Comparison of ENCODE assay signal across 40 mouse cellular contexts in the genomic region with DNA sequence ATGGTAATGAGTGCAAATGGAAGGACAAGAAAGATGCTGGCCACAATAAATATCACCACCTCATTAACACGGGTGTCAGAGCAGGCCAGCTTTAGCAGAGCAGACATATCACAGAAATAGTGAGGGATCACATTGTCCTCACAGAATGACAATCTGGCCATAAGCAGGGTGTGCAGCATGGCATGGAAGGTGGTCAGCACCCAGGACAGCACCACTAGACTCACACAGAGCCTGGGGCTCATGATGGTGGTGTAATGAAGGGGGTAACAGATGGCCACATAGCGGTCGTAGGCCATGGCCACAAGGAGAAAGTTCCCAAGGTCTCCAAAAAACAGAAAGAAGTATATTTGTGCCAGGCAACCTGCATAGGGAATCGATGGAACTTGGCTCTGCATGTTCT. TPM values are rescaled to one million over a fixed set of nuclear protein-coding genes. Genes with fewer than 3 reads are reported as not detected.
A peak's percentile ranks its signal among the peaks of the same experiment; 100 is the strongest.
DNase-seq lines count a peak whose midpoint lies in the region; ATAC-seq and TF ChIP-seq lines count a peak whose summit lies in the region.
"Had no signal": no experiment of that assay in that cellular context is flagged by ENCODE, and none has a peak within 500 bp of the region (broad histone marks: within the 10 kb centered on the region; RNA-seq: fewer than 3 reads in every experiment).

No protein-coding gene starts in this region.

- no peaks in the 10 kb centered on the region for H3K36me3 ChIP-seq in MEL (ENCODE audit: control insufficient read depth in 1 of 2, insufficient read depth in 2 of 2, low read length in 2 of 2)
- H3K36me3 ChIP-seq: heart, embryonic 10.5 days; heart, embryonic 15.5 days; limb, embryonic 12.5 days; liver, embryonic 15.5 days; lung, embryonic 15.5 days; midbrain, embryonic 13.5 days had no signal

- TF ChIP-seq CTCF in MEL (IDR thresholded peaks at IDR 0.05 in 2 of 3, conservative IDR thresholded peaks at IDR 0.05 in 1 of 3; ENCODE audit: control insufficient read depth in 1 of 3, insufficient read depth in 1 of 3, low read depth in 2 of 3, low read length in 3 of 3, poor library complexity in 1 of 3, severe bottlenecking in 1 of 3), result no peak

- H3K79me2 ChIP-seq in MEL (ENCODE audit: control insufficient read depth, insufficient read depth, low read length, poor library complexity), result no peaks in the 10 kb centered on the region

- H3K9me3 ChIP-seq in MEL (replicated peaks; ENCODE audit: insufficient read depth, low read length), result no peaks in the 10 kb centered on the region
- H3K9me3 ChIP-seq: heart, embryonic 10.5 days; heart, embryonic 15.5 days; liver, embryonic 15.5 days; lung, embryonic 15.5 days; megakaryocyte, embryonic 14.5 days had no signal

- no peak for TF ChIP-seq RAD21 in MEL (IDR thresholded peaks at IDR 0.05; ENCODE audit: low read depth, low read length)

- ATAC-seq in megakaryocyte, adult 5-6 weeks (ENCODE audit: poor library complexity, severe bottlenecking), result no peak
- ATAC-seq: forebrain, embryonic 13.5 days; intestine, postnatal 0 days; midbrain, embryonic 13.5 days had no signal

- H3K9ac ChIP-seq in MEL (ENCODE audit: control insufficient read depth, low read depth, low read length, poor library complexity, severe bottlenecking), result no peak overlapping the region
- H3K9ac ChIP-seq: forebrain, embryonic 13.5 days; heart, embryonic 15.5 days; hindbrain, embryonic 14.5 days; limb, embryonic 12.5 days; liver, embryonic 15.5 days; lung, embryonic 15.5 days; midbrain, embryonic 13.5 days had no signal

- no peak overlapping the region for H3K27ac ChIP-seq in MEL (ENCODE audit: control insufficient read depth, low read depth, low read length)
- H3K27ac ChIP-seq: forebrain, embryonic 13.5 days; heart, embryonic 10.5 days; heart, embryonic 15.5 days; hindbrain, embryonic 14.5 days; layer of hippocampus, adult 2 months; left cerebral cortex, adult 2 months; limb, embryonic 12.5 days; liver, embryonic 15.5 days; lung, embryonic 15.5 days; midbrain, embryonic 13.5 days; stomach, postnatal 0 days had no signal

- TF ChIP-seq EP300 in MEL (IDR thresholded peaks at IDR 0.05; ENCODE audit: low read depth in 1 of 2, low read length in 2 of 2), result no peak

- TF ChIP-seq POLR2A in MEL (IDR thresholded peaks at IDR 0.05; ENCODE audit: control insufficient read depth in 1 of 2, insufficient read depth in 1 of 2, low read depth in 1 of 2, low read length in 2 of 2, poor library complexity in 1 of 2), result no peak

- no peaks in the 10 kb centered on the region for H3K27me3 ChIP-seq in MEL (ENCODE audit: control insufficient read depth in 1 of 2, insufficient read depth in 2 of 2, low read length in 2 of 2)
- H3K27me3 ChIP-seq: forebrain, embryonic 13.5 days; heart, embryonic 15.5 days; limb, embryonic 12.5 days; liver, embryonic 15.5 days; lung, embryonic 15.5 days; megakaryocyte, embryonic 14.5 days; midbrain, embryonic 13.5 days had no signal

- no peaks in the 10 kb centered on the region for H3K4me1 ChIP-seq in MEL (ENCODE audit: control insufficient read depth in 1 of 2, insufficient read depth in 2 of 2, low read length in 2 of 2)
- H3K4me1 ChIP-seq: forebrain, embryonic 13.5 days; heart, embryonic 10.5 days; heart, embryonic 15.5 days; limb, embryonic 12.5 days; liver, embryonic 15.5 days; lung, embryonic 15.5 days; megakaryocyte, embryonic 14.5 days; midbrain, embryonic 13.5 days had no signal

- DNase-seq in kidney, postnatal 14 days, result peak; percentile 0
- no peak for DNase-seq in kidney, adult 11 months
- DNase-seq in A20 (ENCODE audit: low read depth, low spot score) (peak; percentile 1), MEL (ENCODE audit: low read depth, low spot score) (peak; percentile 21)
- DNase-seq in mesoderm, embryonic 11.5 days (ENCODE audit: low read depth, low spot score), result peak; percentile 0
- no peak for DNase-seq in neural tube, embryonic 10.5 days (ENCODE audit: extremely low spot score, low spot score)
- DNase-seq: cerebellum, adult 11 months; cerebellum, adult 9-10 months; cerebellum, postnatal 36 days; gastrocnemius, postnatal 25 days; heart, adult 11 months; heart, postnatal 36 days; kidney, postnatal 25 days; lung, postnatal 36 days; right cerebral cortex, postnatal 4 days; thymus, adult 2 months; thymus, postnatal 36 days had no signal

- no peak overlapping the region for H3K4me3 ChIP-seq in MEL (ENCODE audit: control insufficient read depth in 1 of 2, insufficient read depth in 1 of 2, low read depth in 2 of 2, low read length in 2 of 2)
- H3K4me3 ChIP-seq: forebrain, embryonic 13.5 days; heart, embryonic 10.5 days; heart, embryonic 15.5 days; layer of hippocampus, adult 2 months; left cerebral cortex, adult 2 months; limb, embryonic 12.5 days; liver, embryonic 15.5 days; lung, embryonic 15.5 days; megakaryocyte, embryonic 14.5 days; midbrain, embryonic 13.5 days had no signal

TF ChIP-seq in MEL, 35 proteins besides CTCF, POLR2A, EP300 and RAD21:
- TF ChIP-seq MYC (IDR thresholded peaks at IDR 0.05; ENCODE audit: low read depth, low read length) (no peak), UBTF (IDR thresholded peaks at IDR 0.05; ENCODE audit: borderline replicate concordance, insufficient read depth, low read depth, low read length) (no peak), NRF1 (IDR thresholded peaks at IDR 0.05; ENCODE audit: insufficient read depth, low read depth, low read length, poor library complexity, severe bottlenecking) (no peak), MAFK (IDR thresholded peaks at IDR 0.05; ENCODE audit: borderline replicate concordance, low read depth, low read length) (no peak), MAZ (IDR thresholded peaks at IDR 0.05; ENCODE audit: low read depth, low read length) (no peak), CHD1 (IDR thresholded peaks at IDR 0.05; ENCODE audit: low read depth, low read length) (no peak), MXI1 (IDR thresholded peaks at IDR 0.05; ENCODE audit: low read depth, low read length) (no peak), SIN3A (IDR thresholded peaks at IDR 0.05; ENCODE audit: low read length) (no peak), MEF2A (IDR thresholded peaks at IDR 0.05; ENCODE audit: extremely low read depth, insufficient replicate concordance, low read depth, low read length, poor library complexity, severe bottlenecking) (no peak), GABPA (IDR thresholded peaks at IDR 0.05; ENCODE audit: low read depth, low read length) (no peak), TBP (IDR thresholded peaks at IDR 0.05; ENCODE audit: low read depth, low read length) (no peak), MAX (IDR thresholded peaks at IDR 0.05; ENCODE audit: low read length) (no peak), MYB (IDR thresholded peaks at IDR 0.05; ENCODE audit: low read depth, low read length) (no peak), JUND (IDR thresholded peaks at IDR 0.05; ENCODE audit: low read depth, low read length) (no peak), NELFE (IDR thresholded peaks at IDR 0.05; ENCODE audit: low read depth, low read length) (no peak), POLR2AphosphoS5 (IDR thresholded peaks at IDR 0.05; ENCODE audit: borderline replicate concordance, low read depth, low read length) (no peak)
TF ChIP-seq in MEL: peak in this region for 0.

RNA-seq across cellular contexts. Expression of a gene that starts 4.0 kb away (rescaled TPM):
- total RNA-seq in MEL (2012; rRNA removed), result not detected in 2 replicates
- not detected for polyA plus RNA-seq in MEL (2012; ENCODE audit: insufficient read depth in 1 of 2, insufficient read length in 2 of 2, low read depth in 1 of 2, low replicate concordance in 2 of 2, missing spikeins in 1 of 2)
- not detected in 2 replicates for total RNA-seq in megakaryocyte, adult 5-6 weeks (2015)
- total RNA-seq in megakaryocyte, adult 5-6 weeks (2017), result not detected in 2 replicates
- total RNA-seq: adrenal gland, adult 18-20 months; gastrocnemius, postnatal 25 days; heart, postnatal 36 days; layer of hippocampus, adult 2 months; layer of hippocampus, postnatal 14 days; left cerebral cortex, adult 2 months; left cerebral cortex, postnatal 25 days; liver, adult 2 months; monocyte, adult 5-6 weeks; neutrophil, adult 5-6 weeks had no signal
- polyA plus RNA-seq: embryonic facial prominence, embryonic 11.5 days; forebrain, embryonic 13.5 days; heart, embryonic 10.5 days; heart, embryonic 15.5 days; hindbrain, embryonic 14.5 days; intestine, postnatal 0 days; limb, embryonic 12.5 days; liver, adult 2 months; liver, embryonic 15.5 days; lung, embryonic 15.5 days; midbrain, embryonic 13.5 days; neural tube, embryonic 11.5 days; spleen, adult 2 months; stomach, postnatal 0 days; thymus, adult 2 months had no signal

RNA-seq across cellular contexts. Expression of a gene that starts 24.3 kb away (rescaled TPM):
- total RNA-seq in MEL (2012; rRNA removed), result 0.08 TPM in 1 of 2 replicates, not detected in the other
- not detected for polyA plus RNA-seq in MEL (2012; ENCODE audit: insufficient read depth in 1 of 2, insufficient read length in 2 of 2, low read depth in 1 of 2, low replicate concordance in 2 of 2, missing spikeins in 1 of 2)
- total RNA-seq in megakaryocyte, adult 5-6 weeks (2015), result not detected in 2 replicates
- total RNA-seq in megakaryocyte, adult 5-6 weeks (2017), result not detected in 2 replicates
- total RNA-seq: adrenal gland, adult 18-20 months; gastrocnemius, postnatal 25 days; heart, postnatal 36 days; layer of hippocampus, adult 2 months; layer of hippocampus, postnatal 14 days; left cerebral cortex, adult 2 months; left cerebral cortex, postnatal 25 days; liver, adult 2 months; monocyte, adult 5-6 weeks; neutrophil, adult 5-6 weeks had no signal
- polyA plus RNA-seq: embryonic facial prominence, embryonic 11.5 days; forebrain, embryonic 13.5 days; heart, embryonic 10.5 days; heart, embryonic 15.5 days; hindbrain, embryonic 14.5 days; intestine, postnatal 0 days; limb, embryonic 12.5 days; liver, adult 2 months; liver, embryonic 15.5 days; lung, embryonic 15.5 days; midbrain, embryonic 13.5 days; neural tube, embryonic 11.5 days; spleen, adult 2 months; stomach, postnatal 0 days; thymus, adult 2 months had no signal

RNA-seq across cellular contexts. Expression of a gene that starts 32.9 kb away (rescaled TPM):
- not detected in 2 replicates for total RNA-seq in MEL (2012; rRNA removed)
- polyA plus RNA-seq in MEL (2012; ENCODE audit: insufficient read depth in 1 of 2, insufficient read length in 2 of 2, low read depth in 1 of 2, low replicate concordance in 2 of 2, missing spikeins in 1 of 2), result not detected
- total RNA-seq in megakaryocyte, adult 5-6 weeks (2015), result not detected in 2 replicates
- total RNA-seq in megakaryocyte, adult 5-6 weeks (2017), result not detected in 2 replicates
- total RNA-seq: adrenal gland, adult 18-20 months; gastrocnemius, postnatal 25 days; heart, postnatal 36 days; layer of hippocampus, adult 2 months; layer of hippocampus, postnatal 14 days; left cerebral cortex, adult 2 months; left cerebral cortex, postnatal 25 days; liver, adult 2 months; monocyte, adult 5-6 weeks; neutrophil, adult 5-6 weeks had no signal
- polyA plus RNA-seq: embryonic facial prominence, embryonic 11.5 days; forebrain, embryonic 13.5 days; heart, embryonic 10.5 days; heart, embryonic 15.5 days; hindbrain, embryonic 14.5 days; intestine, postnatal 0 days; limb, embryonic 12.5 days; liver, adult 2 months; liver, embryonic 15.5 days; lung, embryonic 15.5 days; midbrain, embryonic 13.5 days; neural tube, embryonic 11.5 days; spleen, adult 2 months; stomach, postnatal 0 days; thymus, adult 2 months had no signal

RNA-seq across cellular contexts. Expression of a gene that starts 44.8 kb away (rescaled TPM):
- total RNA-seq in MEL (2012; rRNA removed), result not detected in 2 replicates
- not detected for polyA plus RNA-seq in MEL (2012; ENCODE audit: insufficient read depth in 1 of 2, insufficient read length in 2 of 2, low read depth in 1 of 2, low replicate concordance in 2 of 2, missing spikeins in 1 of 2)
- not detected in 2 replicates for total RNA-seq in megakaryocyte, adult 5-6 weeks (2015)
- total RNA-seq in megakaryocyte, adult 5-6 weeks (2017), result not detected in 2 replicates
- total RNA-seq: adrenal gland, adult 18-20 months; gastrocnemius, postnatal 25 days; heart, postnatal 36 days; layer of hippocampus, adult 2 months; layer of hippocampus, postnatal 14 days; left cerebral cortex, adult 2 months; left cerebral cortex, postnatal 25 days; liver, adult 2 months; monocyte, adult 5-6 weeks; neutrophil, adult 5-6 weeks had no signal
- polyA plus RNA-seq: embryonic facial prominence, embryonic 11.5 days; forebrain, embryonic 13.5 days; heart, embryonic 10.5 days; heart, embryonic 15.5 days; hindbrain, embryonic 14.5 days; intestine, postnatal 0 days; limb, embryonic 12.5 days; liver, embryonic 15.5 days; lung, embryonic 15.5 days; midbrain, embryonic 13.5 days; neural tube, embryonic 11.5 days; spleen, adult 2 months; stomach, postnatal 0 days had no signal

Comparison
In these comparisons a context has a peak if more than half of its experiments do, and no peak if none do; other contexts are left out.
1. DNase-seq: peak in kidney, postnatal 14 days (single experiment), A20 (single experiment), MEL (single experiment) and mesoderm, embryonic 11.5 days (single experiment); none in kidney, adult 11 months (single experiment) and neural tube, embryonic 10.5 days (single experiment).